Mouse (Mus musculus) embryonic fibroblast, embryonic 13.5 days (primary cell): ENCODE measurements around the gene Entpd8. TPM values are rescaled to one million over a fixed set of nuclear protein-coding genes. Genes with fewer than 3 reads are reported as not detected.

Source experiments
- H3K27ac ChIP-seq: 2 replicates; pipeline ENCODE4 v1.5.1; 2012; ENCODE audit warnings: low read length, control low read depth, inconsistent platforms; ENCODE audit not compliant: insufficient read depth
- H3K4me1 ChIP-seq: 2 replicates; pipeline ENCODE4 v1.6.1; 2011; ENCODE audit warnings: low read length; ENCODE audit not compliant: control insufficient read depth, insufficient read depth
- H3K4me3 ChIP-seq: 2 replicates; pipeline ENCODE4 v1.5.1; 2011; ENCODE audit warnings: mild to moderate bottlenecking, control low read depth, low read length; ENCODE audit not compliant: insufficient read depth
- CTCF ChIP-seq: IDR thresholded peaks from 2 replicates; pipeline ENCODE4 v1.5.1; 2011; ENCODE audit warnings: mild to moderate bottlenecking, control low read depth, low read length, moderate library complexity, borderline replicate concordance; ENCODE audit not compliant: insufficient read depth
- POLR2A ChIP-seq: IDR thresholded peaks from 2 replicates; pipeline ENCODE4 v1.6.1; 2011; ENCODE audit warnings: low read depth, mild to moderate bottlenecking, control low read depth, low read length, moderate library complexity
- polyA plus RNA-seq: library from polyadenylated mRNA; stranded (reverse); fragments of >200 nt; gene quantifications from 2 replicates; pipeline ENCODE4 v1.2.4, GENCODE M21; 2011; ENCODE audit warnings: low read depth; ENCODE audit not compliant: missing spikeins, insufficient read length

Entpd8 gene
- polyA plus RNA-seq, 1 experiment: not detected

DNA sequence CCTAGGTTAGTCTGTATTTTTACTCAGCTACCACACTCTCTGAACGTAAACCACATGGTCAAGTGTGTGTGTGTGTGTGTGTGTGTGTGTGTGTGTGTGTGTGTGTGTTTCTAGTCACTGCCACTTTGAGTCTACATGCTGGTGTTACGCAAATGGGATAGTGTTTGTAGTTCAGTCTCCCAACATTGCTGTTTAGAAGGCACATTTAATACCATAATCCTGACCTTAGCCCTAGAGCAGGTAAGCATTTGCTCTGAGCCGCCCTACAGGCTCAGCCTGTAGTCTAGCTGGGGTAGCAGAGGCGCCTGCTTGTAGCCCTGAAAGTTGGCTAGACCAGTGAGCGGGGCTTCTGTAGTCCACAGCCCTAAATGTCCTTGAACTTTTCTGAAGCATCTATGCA, 16.6 kb upstream of the Entpd8 start:
- TF ChIP-seq CTCF (no peak), POLR2A (no peak)
- no peaks in the 10 kb centered on the region for H3K4me1 ChIP-seq

GRCm38 (mm10) chr2:25064285-25064684, 15.8 kb upstream of the Entpd8 start:
- TF ChIP-seq CTCF: no peak
- no peak for TF ChIP-seq POLR2A
- H3K4me3 ChIP-seq: no peak overlapping the region

More for the DNA sequence above, 16.6 kb upstream of the Entpd8 start:
- no peak overlapping the region for H3K4me3 ChIP-seq
- no peak overlapping the region for H3K27ac ChIP-seq

DNA sequence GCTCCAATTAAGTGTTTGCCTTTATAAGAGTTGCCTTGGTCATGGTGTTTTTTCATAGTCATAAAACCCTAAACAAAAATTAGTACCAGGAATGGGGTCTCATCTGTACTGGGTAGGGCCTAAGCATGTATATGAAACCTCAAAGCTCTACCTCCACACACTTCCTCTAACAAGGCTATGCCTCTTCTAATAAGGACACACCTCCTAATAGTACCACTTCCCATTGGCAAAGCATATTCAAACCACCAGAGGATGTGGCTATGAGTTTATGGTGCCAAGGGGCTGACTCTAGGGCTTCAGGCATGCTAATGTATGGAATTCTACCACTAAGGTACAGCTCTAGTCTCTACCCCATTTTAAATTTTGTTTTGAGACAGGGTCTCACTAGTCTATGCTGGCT, 14.6 kb upstream of the Entpd8 start:
- Histone ChIP-seq H3K4me1 (no peaks in the 10 kb centered on the region), H3K4me3 (no peak overlapping the region), H3K27ac (no peak overlapping the region)
- TF ChIP-seq POLR2A (no peak), CTCF (no peak)

More at GRCm38 (mm10) chr2:25064285-25064684, 15.8 kb upstream of the Entpd8 start:
- no peak overlapping the region for H3K27ac ChIP-seq
- no peaks in the 10 kb centered on the region for H3K4me1 ChIP-seq

DNA sequence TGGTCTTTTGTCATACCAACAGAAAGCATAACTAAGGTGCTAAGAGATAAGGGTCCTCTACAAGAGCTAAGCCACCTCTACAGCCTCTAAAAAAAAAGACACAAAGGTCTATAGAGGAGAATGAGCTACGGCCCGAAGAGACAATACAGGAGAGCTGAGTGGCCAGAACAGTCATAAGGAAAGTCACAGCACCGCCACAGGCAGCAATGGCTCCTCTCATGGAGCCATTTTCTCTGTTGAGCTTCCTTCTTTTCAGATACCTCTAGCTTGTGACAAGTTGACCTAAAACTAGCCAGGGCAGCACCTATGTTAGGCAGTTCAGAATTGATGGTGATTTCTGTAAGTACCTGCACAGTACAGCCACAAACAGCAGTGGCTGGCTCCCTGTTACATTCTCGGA, 13.6 kb upstream of the Entpd8 start:
- no peak overlapping the region for H3K4me3 ChIP-seq
- TF ChIP-seq POLR2A: no peak
- TF ChIP-seq CTCF: no peak

DNA sequence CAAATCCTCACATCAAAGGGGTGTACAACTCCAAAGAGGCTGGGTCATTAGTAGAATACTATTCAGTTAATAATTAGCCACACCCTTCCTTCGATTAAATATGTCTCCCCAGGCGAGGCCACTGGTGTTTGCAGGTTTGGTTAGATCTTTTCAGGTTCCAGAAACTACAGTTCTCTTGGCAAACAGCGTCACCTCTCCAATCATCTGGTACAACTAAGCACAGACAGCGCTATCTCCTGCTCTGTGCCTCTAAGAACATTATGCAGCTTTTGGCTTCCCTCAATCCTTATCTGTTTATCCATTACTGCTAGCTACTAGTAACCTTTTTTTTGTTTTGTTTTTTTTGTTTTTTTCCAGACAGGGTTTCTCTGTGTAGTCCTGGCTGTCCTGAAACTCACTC, 10.6 kb upstream of the Entpd8 start:
- H3K27ac ChIP-seq: no peak overlapping the region
- no peaks in the 10 kb centered on the region for H3K4me1 ChIP-seq
- no peak overlapping the region for H3K4me3 ChIP-seq
- TF ChIP-seq POLR2A (no peak), CTCF (no peak)

More for the DNA sequence above, 13.6 kb upstream of the Entpd8 start:
- no peak overlapping the region for H3K27ac ChIP-seq
- no peaks in the 10 kb centered on the region for H3K4me1 ChIP-seq

DNA sequence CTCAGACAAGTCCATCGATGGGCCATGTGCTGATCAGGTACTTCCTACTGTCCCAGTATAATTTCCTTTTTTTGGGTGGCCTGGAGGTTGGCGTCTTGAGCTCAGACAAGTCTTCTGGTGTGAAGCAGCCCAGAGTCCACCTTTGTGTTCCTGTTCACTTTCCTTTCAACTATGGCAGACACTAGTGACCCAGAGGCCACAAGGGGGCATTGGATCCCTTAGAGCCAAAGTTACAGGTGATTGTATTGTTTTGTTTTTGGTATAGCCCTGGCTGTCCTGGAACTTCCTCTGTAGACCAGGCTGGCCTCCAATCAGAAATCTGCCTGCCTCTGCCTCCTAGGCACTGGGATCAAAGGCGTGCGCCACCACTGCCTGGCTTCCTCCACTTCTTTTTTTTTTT, 7.7 kb upstream of the Entpd8 start:
- no peak for TF ChIP-seq CTCF
- TF ChIP-seq POLR2A: no peak
- Histone ChIP-seq H3K4me1 (no peaks in the 10 kb centered on the region), H3K4me3 (no peak overlapping the region), H3K27ac (no peak overlapping the region)

- TF ChIP-seq POLR2A (no peak), CTCF (no peak)
- H3K27ac ChIP-seq: no peak overlapping the region
- H3K4me1 ChIP-seq: no peaks in the 10 kb centered on the region
- H3K4me3 ChIP-seq: no peak overlapping the region
Measured at GRCm38 (mm10) chr2:25075506-25075905, 4.6 kb upstream of the Entpd8 start.

- TF ChIP-seq POLR2A (no peak), CTCF (no peak)
- H3K27ac ChIP-seq: no peak overlapping the region
- H3K4me1 ChIP-seq: no peaks in the 10 kb centered on the region
- H3K4me3 ChIP-seq: no peak overlapping the region
Measured at GRCm38 (mm10) chr2:25078967-25079366, 1.1 kb upstream of the Entpd8 start.

GRCm38 (mm10) chr2:25083697-25084096, 3.6 kb downstream of the Entpd8 start:
- H3K4me3 ChIP-seq: no peak overlapping the region
- no peaks in the 10 kb centered on the region for H3K4me1 ChIP-seq
- no peak overlapping the region for H3K27ac ChIP-seq
- TF ChIP-seq CTCF (no peak), POLR2A (no peak)

DNA sequence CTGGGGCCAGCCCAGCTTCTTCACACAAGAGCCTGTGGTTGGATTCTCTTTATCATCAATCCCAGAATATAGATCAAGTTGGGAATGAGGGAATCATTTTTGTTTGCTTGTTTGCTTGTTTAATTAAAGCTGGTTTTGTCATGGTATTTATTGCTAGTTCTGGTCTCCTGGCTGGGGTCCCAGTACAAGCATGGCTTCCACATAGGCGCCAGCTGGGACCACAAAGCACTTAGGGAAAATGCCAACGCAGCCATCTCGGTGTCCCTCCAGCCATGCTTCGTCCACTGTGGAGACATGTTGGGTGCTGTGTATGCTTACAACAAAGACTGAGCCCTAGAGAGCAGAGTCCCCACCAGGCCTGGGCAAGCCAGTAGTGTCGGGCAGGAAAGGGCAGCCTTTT, 5.5 kb downstream of the Entpd8 start:
- TF ChIP-seq CTCF (no peak), POLR2A (no peak)
- no peak overlapping the region for H3K4me3 ChIP-seq
- no peak overlapping the region for H3K27ac ChIP-seq
- no peaks in the 10 kb centered on the region for H3K4me1 ChIP-seq

DNA sequence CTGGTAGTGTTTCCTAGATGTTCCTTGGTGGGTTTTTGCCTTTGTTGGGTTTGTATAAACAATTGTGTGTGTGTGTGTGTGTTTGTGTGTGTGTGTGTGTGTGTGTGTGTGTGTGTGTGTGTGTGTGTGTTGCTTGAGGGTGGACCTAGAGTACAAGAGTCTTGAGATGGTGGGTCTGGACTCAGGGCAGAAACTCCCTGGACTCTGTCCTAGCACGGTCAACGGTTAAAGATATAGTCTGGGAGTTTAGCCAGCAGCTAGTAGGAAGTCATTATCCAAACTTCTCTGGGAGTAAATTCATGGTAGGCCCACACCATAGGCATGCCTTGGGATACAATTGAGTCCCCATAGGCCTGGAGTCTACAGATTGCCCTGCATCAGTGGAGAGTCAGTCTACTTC, 7.7 kb downstream of the Entpd8 start:
- no peak overlapping the region for H3K4me3 ChIP-seq
- TF ChIP-seq POLR2A (no peak), CTCF (no peak)
- no peaks in the 10 kb centered on the region for H3K4me1 ChIP-seq
- no peak overlapping the region for H3K27ac ChIP-seq
